Mouse (Mus musculus): ENCODE results near the gene Hsd17b7.

- TF ChIP-seq CTCF (IDR thresholded peaks at IDR 0.05; ENCODE audit: low read depth, low read length): no peak
- TF ChIP-seq EP300 (IDR thresholded peaks at IDR 0.05; ENCODE audit: insufficient read depth, low read depth, low read length): no peak
Measured at GRCm38 (mm10) chr1:169969516-169969886, 460 bp upstream of the Hsd17b7 start.

Measured in ES-Bruce4 (cell line).